Mouse (Mus musculus): ENCODE results near the gene Prex1. TPM values are rescaled to one million over a fixed set of nuclear protein-coding genes. Genes with fewer than 3 reads are reported as not detected.
A peak's percentile ranks its signal among the peaks of the same experiment; 100 is the strongest.

The Prex1 gene
- total and polyA plus RNA-seq, 2 experiments from 2014 or later, result 4.0 to 6.2 TPM

GRCm38 (mm10) chr2:166676933-166677332, 36.7 kb downstream of the Prex1 start:
- Histone ChIP-seq H3K4me2 (ENCODE audit: low read depth, low read length) (no peak overlapping the region), H3K36me3 (replicated peaks; ENCODE audit: control insufficient read depth, insufficient read depth, low read length) (no peaks in the 10 kb centered on the region), H3K9ac (replicated peaks; ENCODE audit: low read depth, low read length) (no peak overlapping the region), H3K4me3 (ENCODE audit: low read depth, low read length) (no peak overlapping the region), H3K4me1 (ENCODE audit: control insufficient read depth, insufficient read depth) (peaks cover 3% of the 10 kb centered on the region; the same call in 1 of the 2 replicates), H3K9me3 (replicated peaks; ENCODE audit: control insufficient read depth, low read length) (no peaks in the 10 kb centered on the region), H3K27me3 (ENCODE audit: control insufficient read depth, insufficient read depth, low read length) (no peaks in the 10 kb centered on the region), H3K27ac (ENCODE audit: low read depth) (no peak overlapping the region)
- ATAC-seq (ENCODE audit: insufficient read depth, low read depth), result no peak
- TF ChIP-seq EP300 (IDR thresholded peaks at IDR 0.05; ENCODE audit: low read depth), result no peak
- TF ChIP-seq CTCF (IDR thresholded peaks at IDR 0.05; ENCODE audit: low read depth), result no peak
- 85% methylated on average over 11 of the region's 11 CpGs for WGBS
- DNase-seq (ENCODE audit: low spot score), result no peak

GRCm38 (mm10) chr2:166676498-166676897, 37.1 kb downstream of the Prex1 start:
- no peak for ATAC-seq (ENCODE audit: insufficient read depth, low read depth)
- Histone ChIP-seq H3K4me3 (ENCODE audit: low read depth, low read length) (no peak overlapping the region), H3K27me3 (ENCODE audit: control insufficient read depth, insufficient read depth, low read length) (no peaks in the 10 kb centered on the region)

GRCm38 (mm10) chr2:166675588-166676444, 37.8 kb downstream of the Prex1 start:
- Histone ChIP-seq H3K27me3 (ENCODE audit: control insufficient read depth, insufficient read depth, low read length) (no peaks in the 10 kb centered on the region), H3K9me3 (replicated peaks; ENCODE audit: control insufficient read depth, low read length) (no peaks in the 10 kb centered on the region), H3K4me2 (ENCODE audit: low read depth, low read length) (no peak overlapping the region), H3K4me3 (ENCODE audit: low read depth, low read length) (no peak overlapping the region), H3K9ac (replicated peaks; ENCODE audit: low read depth, low read length) (no peak overlapping the region), H3K4me1 (ENCODE audit: control insufficient read depth, insufficient read depth) (peaks cover 3% of the 10 kb centered on the region; the same call in 1 of the 2 replicates), H3K27ac (ENCODE audit: low read depth) (no peak overlapping the region), H3K36me3 (replicated peaks; ENCODE audit: control insufficient read depth, insufficient read depth, low read length) (no peaks in the 10 kb centered on the region)
- ATAC-seq (ENCODE audit: insufficient read depth, low read depth) (no peak), DNase-seq (ENCODE audit: low spot score) (no peak)
- TF ChIP-seq CTCF (IDR thresholded peaks at IDR 0.05; ENCODE audit: low read depth) (no peak), EP300 (IDR thresholded peaks at IDR 0.05; ENCODE audit: low read depth) (no peak)
- 55% methylated on average over 14 of the region's 14 CpGs for WGBS

More at GRCm38 (mm10) chr2:166676498-166676897, 37.1 kb downstream of the Prex1 start:
- peaks cover 3% of the 10 kb centered on the region; the same call in 1 of the 2 replicates for H3K4me1 ChIP-seq (ENCODE audit: control insufficient read depth, insufficient read depth)
- 79% methylated on average over 14 of the region's 14 CpGs for WGBS
- H3K9ac ChIP-seq (replicated peaks; ENCODE audit: low read depth, low read length), result no peak overlapping the region
- H3K9me3 ChIP-seq (replicated peaks; ENCODE audit: control insufficient read depth, low read length), result no peaks in the 10 kb centered on the region
- TF ChIP-seq EP300 (IDR thresholded peaks at IDR 0.05; ENCODE audit: low read depth) (no peak), CTCF (IDR thresholded peaks at IDR 0.05; ENCODE audit: low read depth) (no peak)
- H3K4me2 ChIP-seq (ENCODE audit: low read depth, low read length), result no peak overlapping the region
- no peak for DNase-seq (ENCODE audit: low spot score)
- no peak overlapping the region for H3K27ac ChIP-seq (ENCODE audit: low read depth)
- H3K36me3 ChIP-seq (replicated peaks; ENCODE audit: control insufficient read depth, insufficient read depth, low read length), result no peaks in the 10 kb centered on the region

GRCm38 (mm10) chr2:166674693-166675092, 38.9 kb downstream of the Prex1 start:
- 10% methylated on average over 11 of the region's 12 CpGs for WGBS
- no peak overlapping the region for H3K27ac ChIP-seq (ENCODE audit: low read depth)

GRCm38 (mm10) chr2:166673951-166674350, 39.7 kb downstream of the Prex1 start:
- ATAC-seq (ENCODE audit: insufficient read depth, low read depth), result no peak

More at GRCm38 (mm10) chr2:166674693-166675092, 38.9 kb downstream of the Prex1 start:
- Histone ChIP-seq H3K4me3 (ENCODE audit: low read depth, low read length) (no peak overlapping the region), H3K36me3 (replicated peaks; ENCODE audit: control insufficient read depth, insufficient read depth, low read length) (no peaks in the 10 kb centered on the region), H3K9ac (replicated peaks; ENCODE audit: low read depth, low read length) (no peak overlapping the region), H3K9me3 (replicated peaks; ENCODE audit: control insufficient read depth, low read length) (no peaks in the 10 kb centered on the region), H3K4me1 (ENCODE audit: control insufficient read depth, insufficient read depth) (peaks cover 3% of the 10 kb centered on the region; the same call in 1 of the 2 replicates), H3K27me3 (ENCODE audit: control insufficient read depth, insufficient read depth, low read length) (no peaks in the 10 kb centered on the region), H3K4me2 (ENCODE audit: low read depth, low read length) (no peak overlapping the region)
- TF ChIP-seq CTCF (IDR thresholded peaks at IDR 0.05; ENCODE audit: low read depth) (no peak), EP300 (IDR thresholded peaks at IDR 0.05; ENCODE audit: low read depth) (no peak)
- ATAC-seq (ENCODE audit: insufficient read depth, low read depth) (0 out of 2 replicates have a peak, but pooled peaks have one; percentile 30), DNase-seq (ENCODE audit: low spot score) (no peak)

More at GRCm38 (mm10) chr2:166673951-166674350, 39.7 kb downstream of the Prex1 start:
- Histone ChIP-seq H3K4me3 (ENCODE audit: low read depth, low read length) (no peak overlapping the region), H3K27me3 (ENCODE audit: control insufficient read depth, insufficient read depth, low read length) (no peaks in the 10 kb centered on the region), H3K36me3 (replicated peaks; ENCODE audit: control insufficient read depth, insufficient read depth, low read length) (no peaks in the 10 kb centered on the region), H3K9ac (replicated peaks; ENCODE audit: low read depth, low read length) (no peak overlapping the region), H3K4me2 (ENCODE audit: low read depth, low read length) (no peak overlapping the region), H3K4me1 (ENCODE audit: control insufficient read depth, insufficient read depth) (peaks cover 3% of the 10 kb centered on the region; the same call in 1 of the 2 replicates), H3K27ac (ENCODE audit: low read depth) (no peak overlapping the region), H3K9me3 (replicated peaks; ENCODE audit: control insufficient read depth, low read length) (no peaks in the 10 kb centered on the region)
- DNase-seq (ENCODE audit: low spot score), result no peak
- TF ChIP-seq CTCF (IDR thresholded peaks at IDR 0.05; ENCODE audit: low read depth) (no peak), EP300 (IDR thresholded peaks at IDR 0.05; ENCODE audit: low read depth) (no peak)
- WGBS, result 64% methylated on average over 12 of the region's 12 CpGs
